8 mouse cellular contexts compared by ENCODE assay signal in the genomic region with DNA sequence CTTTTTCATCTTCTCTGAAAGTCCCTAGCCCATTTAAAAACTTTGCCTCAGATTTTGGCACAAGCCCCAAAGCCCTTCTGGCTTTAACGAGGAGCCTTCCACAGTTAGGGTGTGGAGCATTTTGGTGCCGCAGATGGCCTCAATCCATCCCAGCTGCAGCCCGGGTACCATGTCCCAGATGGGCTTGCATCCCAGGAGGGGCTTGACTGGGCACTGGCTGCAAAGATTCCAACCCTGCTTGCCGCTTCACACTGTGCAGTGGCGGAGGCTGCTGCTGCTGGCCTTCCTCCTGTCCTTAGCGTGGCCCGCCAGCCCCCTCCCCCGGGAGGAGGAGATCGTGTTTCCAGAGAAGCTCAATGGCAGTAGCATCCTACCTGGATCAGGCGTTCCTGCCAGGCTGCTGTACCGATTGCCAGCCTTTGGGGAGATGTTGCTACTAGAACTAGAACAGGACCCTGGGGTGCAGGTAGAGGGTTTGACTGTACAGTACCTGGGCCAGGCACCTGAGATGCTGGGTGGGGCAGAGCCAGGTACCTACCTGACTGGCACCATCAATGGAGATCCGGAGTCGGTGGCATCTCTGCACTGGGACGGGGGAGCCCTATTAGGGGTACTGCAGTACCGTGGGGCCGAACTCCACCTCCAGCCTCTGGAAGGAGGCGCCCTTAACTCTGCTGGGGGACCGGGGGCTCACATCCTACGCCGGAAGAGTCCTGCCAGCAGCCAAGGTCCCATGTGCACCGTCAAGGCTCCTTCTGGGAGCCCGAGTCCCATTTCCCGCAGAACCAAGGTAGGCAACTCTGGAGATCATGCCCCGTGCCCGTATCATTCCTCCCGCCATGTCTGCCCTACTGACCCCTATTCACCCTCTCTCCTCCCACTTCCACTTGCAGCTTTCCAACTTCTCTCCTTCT. TPM values are rescaled to one million over a fixed set of nuclear protein-coding genes. Genes with fewer than 3 reads are reported as not detected.
DNase-seq lines count a peak whose midpoint lies in the region; ATAC-seq and TF ChIP-seq lines count a peak whose summit lies in the region.

A gene (minus strand): TSS at position 709 of the 914 bp plus-strand sequence.

- peak in 1 of 2 experiments; percentile 30 for DNase-seq in cerebellum, adult 2 months
- no peak for DNase-seq in cerebellum, adult 11 months
- peak; percentile 53 for DNase-seq in embryonic facial prominence, embryonic 11.5 days (ENCODE audit: low spot score)
- peak in 1 of 2 experiments; percentile 32 for DNase-seq in layer of hippocampus, postnatal 36 days
- DNase-seq in right cerebral cortex, adult 18-20 months, result no peak

- WGBS in cerebellum, adult 2 months, result 13% methylated on average over 26 of the region's 26 CpGs
- WGBS in embryonic facial prominence, embryonic 11.5 days, result 9% methylated on average over 26 of the region's 26 CpGs
- WGBS in heart, embryonic 11.5 days (ENCODE audit: insufficient replicate concordance), result 17% methylated on average over 26 of the region's 26 CpGs
- 13% methylated on average over 26 of the region's 26 CpGs for WGBS in midbrain, embryonic 13.5 days

- H3K27me3 ChIP-seq in cerebellum, adult 2 months (ENCODE audit: control insufficient read depth, insufficient read depth, low read length), result no peaks in the 10 kb centered on the region
- H3K27me3 ChIP-seq in C2C12 (ENCODE audit: control insufficient read depth, insufficient read depth, insufficient read length), result no peaks in the 10 kb centered on the region
- no peaks in the 10 kb centered on the region for H3K27me3 ChIP-seq in embryonic facial prominence, embryonic 11.5 days (ENCODE audit: control insufficient read depth, insufficient read depth, low read length)
- H3K27me3 ChIP-seq in heart, embryonic 11.5 days (ENCODE audit: control insufficient read depth, insufficient read depth, low read length), result 0 out of 2 replicates have a peak, but pooled peaks cover 3% of the 10 kb centered on the region
- no peaks in the 10 kb centered on the region for H3K27me3 ChIP-seq in midbrain, embryonic 13.5 days

- H3K4me2 ChIP-seq in embryonic facial prominence, embryonic 11.5 days (ENCODE audit: low read depth, low read length), result peak within 1 kb of the TSS; percentile 79
- peak within 1 kb of the TSS; percentile 51 for H3K4me2 ChIP-seq in heart, embryonic 11.5 days
- H3K4me2 ChIP-seq in midbrain, embryonic 13.5 days (replicated peaks), result peak within 1 kb of the TSS; percentile 56

- H3K27ac ChIP-seq in cerebellum, adult 2 months (ENCODE audit: insufficient read depth, low read length), result no peak within 1 kb of the TSS; the same call in 1 of the 2 replicates
- peak within 1 kb of the TSS; percentile 77 for H3K27ac ChIP-seq in embryonic facial prominence, embryonic 11.5 days (replicated peaks; ENCODE audit: low read depth, low read length)
- H3K27ac ChIP-seq in heart, embryonic 11.5 days (ENCODE audit: low read depth, low read length), result peak within 1 kb of the TSS; percentile 15; the same call in 1 of the 2 replicates
- H3K27ac ChIP-seq in midbrain, embryonic 13.5 days, result peak within 1 kb of the TSS; percentile 49

- H3K9ac ChIP-seq in embryonic facial prominence, embryonic 11.5 days (replicated peaks; ENCODE audit: low read length), result peak within 1 kb of the TSS; percentile 60
- peak within 1 kb of the TSS; percentile 50 for H3K9ac ChIP-seq in heart, embryonic 11.5 days (ENCODE audit: low read depth, low read length)
- peak within 1 kb of the TSS; percentile 53 for H3K9ac ChIP-seq in midbrain, embryonic 13.5 days (replicated peaks)

- H3K4me1 ChIP-seq in cerebellum, adult 2 months (ENCODE audit: control insufficient read depth, insufficient read depth, low read length), result peaks cover 3% of the 10 kb centered on the region; the same call in 1 of the 2 replicates
- peaks cover 12% of the 10 kb centered on the region for H3K4me1 ChIP-seq in embryonic facial prominence, embryonic 11.5 days (ENCODE audit: control insufficient read depth, insufficient read depth, low read length)
- H3K4me1 ChIP-seq in heart, embryonic 11.5 days (ENCODE audit: control insufficient read depth, insufficient read depth, low read length), result peaks cover 35% of the 10 kb centered on the region
- H3K4me1 ChIP-seq in midbrain, embryonic 13.5 days (replicated peaks), result peaks cover 51% of the 10 kb centered on the region

- H3K4me3 ChIP-seq in cerebellum, adult 2 months (replicated peaks; ENCODE audit: insufficient read depth, low read depth, low read length), result peak within 1 kb of the TSS; percentile 24
- peak within 1 kb of the TSS; percentile 29 for H3K4me3 ChIP-seq in C2C12 (ENCODE audit: insufficient read depth, poor library complexity, severe bottlenecking)
- H3K4me3 ChIP-seq in embryonic facial prominence, embryonic 11.5 days (ENCODE audit: low read depth, low read length), result peak within 1 kb of the TSS; percentile 34
- H3K4me3 ChIP-seq in heart, embryonic 11.5 days (ENCODE audit: low read depth, low read length), result peak within 1 kb of the TSS; percentile 32
- peak within 1 kb of the TSS; percentile 23 for H3K4me3 ChIP-seq in midbrain, embryonic 13.5 days (replicated peaks)

- no peak; the same call in 1 of the 2 replicates for ATAC-seq in embryonic facial prominence, embryonic 11.5 days (replicated peaks; ENCODE audit: insufficient number of reproducible peaks, low FRiP score, low TSS enrichment, low read depth)
- ATAC-seq in heart, embryonic 11.5 days (replicated peaks; ENCODE audit: insufficient number of reproducible peaks, low FRiP score, low TSS enrichment), result no peak
- no peak for ATAC-seq in midbrain, embryonic 13.5 days

- H3K79me2 ChIP-seq in C2C12 (ENCODE audit: control insufficient read depth, insufficient read depth), result peaks cover 9% of the 10 kb centered on the region

- TF ChIP-seq CTCF in cerebellum, adult 2 months (IDR thresholded peaks at IDR 0.05; ENCODE audit: borderline replicate concordance, insufficient read depth, low read depth, low read length), result no peak
- TF ChIP-seq CTCF in C2C12 (IDR thresholded peaks at IDR 0.05; ENCODE audit: control insufficient read depth, insufficient read depth, insufficient read length), result no peak

- H3K36me3 ChIP-seq in C2C12 (ENCODE audit: control insufficient read depth, insufficient read depth), result peaks cover 5% of the 10 kb centered on the region
- no peaks in the 10 kb centered on the region; the same call in 1 of the 2 replicates for H3K36me3 ChIP-seq in embryonic facial prominence, embryonic 11.5 days (replicated peaks; ENCODE audit: control insufficient read depth, insufficient read depth, low read depth, low read length)
- no peaks in the 10 kb centered on the region for H3K36me3 ChIP-seq in heart, embryonic 11.5 days (ENCODE audit: control insufficient read depth, insufficient read depth, low read length)
- no peaks in the 10 kb centered on the region for H3K36me3 ChIP-seq in midbrain, embryonic 13.5 days

- no peaks in the 10 kb centered on the region for H3K9me3 ChIP-seq in embryonic facial prominence, embryonic 11.5 days (replicated peaks; ENCODE audit: control insufficient read depth, low read length)
- no peaks in the 10 kb centered on the region for H3K9me3 ChIP-seq in heart, embryonic 11.5 days (replicated peaks; ENCODE audit: control insufficient read depth, low read length)
- H3K9me3 ChIP-seq in midbrain, embryonic 13.5 days, result no peaks in the 10 kb centered on the region

- H3ac ChIP-seq in C2C12 (ENCODE audit: control insufficient read depth, insufficient read length, low read depth), result peak within 1 kb of the TSS; percentile 72

- H3K79me3 ChIP-seq in C2C12 (ENCODE audit: low read depth), result peaks cover 8% of the 10 kb centered on the region

- TF ChIP-seq POLR2A in cerebellum, adult 2 months (IDR thresholded peaks at IDR 0.05; ENCODE audit: borderline replicate concordance, insufficient read depth, low read length), result no peak

TF ChIP-seq in C2C12, 6 proteins besides CTCF, POLR2A, EP300 and RAD21:
- TF ChIP-seq MAX (IDR thresholded peaks at IDR 0.05) (no peak), MYOG (IDR thresholded peaks at IDR 0.05; ENCODE audit: control insufficient read depth, extremely low read depth, insufficient read length) (no peak)

RNA-seq across cellular contexts. Expression of the gene that starts here (rescaled TPM):
- polyA plus RNA-seq in cerebellum, adult 2 months (2012; rRNA removed), result 282 and 283 TPM in 2 replicates
- polyA plus RNA-seq in C2C12 (2012; fragmentation: generic; extraction: Trizol), result 227 TPM
- 266 and 272 TPM in 2 replicates for polyA plus RNA-seq in embryonic facial prominence, embryonic 11.5 days (2014; fragmentation: Nextera tagmentation; extraction: Ambion mirVana)
- polyA plus RNA-seq in heart, embryonic 11.5 days (2014; fragmentation: Nextera tagmentation; extraction: Ambion mirVana), result 446 and 471 TPM in 2 replicates
- 100 to 1,000 TPM; 275 to 286 TPM for total RNA-seq in layer of hippocampus, postnatal 36 days (2021)
- 231 and 234 TPM in 2 replicates for polyA plus RNA-seq in midbrain, embryonic 13.5 days (2015; fragmentation: Nextera tagmentation; extraction: Ambion mirVana)
